ENCODE assay signal across 9 mouse cellular contexts in genomic region chr2:152784640-152785039, GRCm38 (mm10). TPM values are rescaled to one million over a fixed set of nuclear protein-coding genes. Genes with fewer than 3 reads are reported as not detected.
DNase-seq lines count a peak whose midpoint lies in the region; ATAC-seq and TF ChIP-seq lines count a peak whose summit lies in the region.
"Had no signal": no experiment of that assay in that cellular context is flagged by ENCODE, and none has a peak within 500 bp of the region (broad histone marks: within the 10 kb centered on the region; RNA-seq: fewer than 3 reads in every experiment).

No protein-coding gene starts in this region.

- peak overlapping the region; percentile 75; the same call in 1 of the 2 replicates for H3K27ac ChIP-seq in embryonic facial prominence, embryonic 13.5 days
- no peak overlapping the region for H3K27ac ChIP-seq in embryonic facial prominence, embryonic 10.5 days (replicated peaks)
- peak overlapping the region; percentile 95 for H3K27ac ChIP-seq in kidney, postnatal 0 days
- H3K27ac ChIP-seq in liver, embryonic 13.5 days: peak overlapping the region; percentile 100

- no peak overlapping the region for H3K9ac ChIP-seq in embryonic facial prominence, embryonic 13.5 days
- no peak overlapping the region for H3K9ac ChIP-seq in kidney, postnatal 0 days (ENCODE audit: low read depth, low read length)
- H3K9ac ChIP-seq in liver, embryonic 13.5 days: peak overlapping the region; percentile 74

- DNase-seq in embryonic facial prominence, embryonic 10.5 days (ENCODE audit: low spot score): no peak
- no peak for DNase-seq in kidney, postnatal 0 days (ENCODE audit: low spot score)
- DNase-seq in kidney, postnatal 25 days: no peak
- no peak for DNase-seq in liver, embryonic 13.5 days
- DNase-seq in spleen, postnatal 36 days (ENCODE audit: low spot score in 2 of 2): no peak
- no peak for DNase-seq in right cerebral cortex, postnatal 25 days

- no peaks in the 10 kb centered on the region for H3K9me3 ChIP-seq in embryonic facial prominence, embryonic 13.5 days
- no peaks in the 10 kb centered on the region for H3K9me3 ChIP-seq in embryonic facial prominence, embryonic 10.5 days
- no peaks in the 10 kb centered on the region for H3K9me3 ChIP-seq in kidney, postnatal 0 days (replicated peaks; ENCODE audit: low read length)
- no peaks in the 10 kb centered on the region for H3K9me3 ChIP-seq in liver, embryonic 13.5 days (replicated peaks)

- TF ChIP-seq CTCF in kidney, postnatal 0 days (IDR thresholded peaks at IDR 0.05; ENCODE audit: low read depth): no peak

- H3K4me1 ChIP-seq in embryonic facial prominence, embryonic 13.5 days: peaks cover 16% of the 10 kb centered on the region
- peaks cover 38% of the 10 kb centered on the region for H3K4me1 ChIP-seq in embryonic facial prominence, embryonic 10.5 days
- H3K4me1 ChIP-seq in kidney, postnatal 0 days (replicated peaks; ENCODE audit: insufficient read depth, low read length): peaks cover 25% of the 10 kb centered on the region; the same call in 1 of the 2 replicates
- peaks cover 100% of the 10 kb centered on the region for H3K4me1 ChIP-seq in liver, embryonic 13.5 days (replicated peaks)

- no peak overlapping the region for H3ac ChIP-seq in myocyte (ENCODE audit: control insufficient read depth, insufficient read length)

- TF ChIP-seq POLR2A in myocyte (IDR thresholded peaks at IDR 0.05; ENCODE audit: insufficient read length, low read depth): no peak

- H3K27me3 ChIP-seq in embryonic facial prominence, embryonic 13.5 days: no peaks in the 10 kb centered on the region
- no peaks in the 10 kb centered on the region for H3K27me3 ChIP-seq in embryonic facial prominence, embryonic 10.5 days (replicated peaks; ENCODE audit: low read depth, poor library complexity, severe bottlenecking)
- no peaks in the 10 kb centered on the region for H3K27me3 ChIP-seq in kidney, postnatal 0 days (ENCODE audit: insufficient read depth, low read length)
- H3K27me3 ChIP-seq in liver, embryonic 13.5 days: no peaks in the 10 kb centered on the region
- H3K27me3 ChIP-seq in myocyte (ENCODE audit: control insufficient read depth, insufficient read depth, insufficient read length): no peaks in the 10 kb centered on the region

- peaks cover 43% of the 10 kb centered on the region for H3K79me2 ChIP-seq in myocyte (ENCODE audit: control insufficient read depth, insufficient read depth)

- H3K4me2 ChIP-seq in embryonic facial prominence, embryonic 13.5 days: no peak overlapping the region
- no peak overlapping the region for H3K4me2 ChIP-seq in kidney, postnatal 0 days (ENCODE audit: low read length)
- H3K4me2 ChIP-seq in liver, embryonic 13.5 days: 0 out of 2 replicates have a peak overlapping the region, but pooled peaks have one; percentile 58
- peak overlapping the region; percentile 37 for H3K4me2 ChIP-seq in myocyte (ENCODE audit: low read depth)

- H3K36me3 ChIP-seq in embryonic facial prominence, embryonic 13.5 days: peaks cover 30% of the 10 kb centered on the region
- H3K36me3 ChIP-seq in embryonic facial prominence, embryonic 10.5 days (replicated peaks): peaks cover 52% of the 10 kb centered on the region
- H3K36me3 ChIP-seq in kidney, postnatal 0 days (ENCODE audit: insufficient read depth, low read length): peaks cover 17% of the 10 kb centered on the region; the same call in 1 of the 2 replicates
- peaks cover 45% of the 10 kb centered on the region for H3K36me3 ChIP-seq in liver, embryonic 13.5 days
- H3K36me3 ChIP-seq in myocyte (ENCODE audit: control insufficient read depth, insufficient read depth): no peaks in the 10 kb centered on the region

- WGBS in embryonic facial prominence, embryonic 13.5 days: 90% methylated on average over 8 of the region's 8 CpGs
- 93% methylated on average over 8 of the region's 8 CpGs for WGBS in embryonic facial prominence, embryonic 10.5 days
- 81% methylated on average over 8 of the region's 8 CpGs for WGBS in kidney, postnatal 0 days
- WGBS in liver, embryonic 13.5 days (ENCODE audit: insufficient replicate concordance): 84% methylated on average over 8 of the region's 8 CpGs

- no peak for ATAC-seq in embryonic facial prominence, embryonic 13.5 days (ENCODE audit: insufficient number of reproducible peaks, insufficient read depth, low FRiP score, low TSS enrichment, low read depth)
- no peak for ATAC-seq in kidney, postnatal 0 days (replicated peaks; ENCODE audit: low FRiP score, low read depth)
- ATAC-seq in liver, embryonic 13.5 days (ENCODE audit: low read depth): no peak

- H3K4me3 ChIP-seq in embryonic facial prominence, embryonic 13.5 days: no peak overlapping the region
- H3K4me3 ChIP-seq in embryonic facial prominence, embryonic 10.5 days: no peak overlapping the region
- no peak overlapping the region for H3K4me3 ChIP-seq in kidney, postnatal 0 days (replicated peaks; ENCODE audit: low read depth, low read length)
- H3K4me3 ChIP-seq in liver, embryonic 13.5 days (replicated peaks): no peak overlapping the region
- H3K4me3 ChIP-seq in myocyte: no peak overlapping the region

TF ChIP-seq in myocyte, 11 proteins besides CTCF, POLR2A, EP300 and RAD21:
- TF ChIP-seq POLR2AphosphoS2 (IDR thresholded peaks at IDR 0.05; ENCODE audit: insufficient read length, low read depth) (no peak), MAX (IDR thresholded peaks at IDR 0.05; ENCODE audit: low read depth) (no peak), TCF3 (IDR thresholded peaks at IDR 0.05; ENCODE audit: insufficient read length, low read depth) (no peak), MYOD1 (IDR thresholded peaks at IDR 0.05; ENCODE audit: control insufficient read depth in 1 of 3, insufficient read length in 2 of 3, low read depth in 2 of 3) (no peak), TCF12 (IDR thresholded peaks at IDR 0.05; ENCODE audit: insufficient read depth, poor library complexity, severe bottlenecking) (no peak), USF1 (IDR thresholded peaks at IDR 0.05; ENCODE audit: low read depth) (no peak), CEBPB (IDR thresholded peaks at IDR 0.05; ENCODE audit: insufficient read depth, poor library complexity, severe bottlenecking) (no peak), REST (IDR thresholded peaks at IDR 0.05; ENCODE audit: insufficient read depth, insufficient read length) (no peak), SRF (IDR thresholded peaks at IDR 0.05; ENCODE audit: control insufficient read depth, insufficient read length, low read depth) (no peak), MYOG (IDR thresholded peaks at IDR 0.05; ENCODE audit: control insufficient read depth in 1 of 3, insufficient read depth in 1 of 3, insufficient read length in 2 of 3, low read depth in 2 of 3) (no peak), E2F4 (IDR thresholded peaks at IDR 0.05; ENCODE audit: insufficient read depth) (no peak)
TF ChIP-seq in myocyte: peak in this region for 0.

RNA-seq across cellular contexts. Expression of gene Cox4i2, which starts 30.7 kb away (rescaled TPM):
- polyA plus RNA-seq in embryonic facial prominence, embryonic 13.5 days (2015; fragmentation: Nextera tagmentation; extraction: Ambion mirVana): 29.3 and 29.8 TPM in 2 replicates
- polyA plus RNA-seq in embryonic facial prominence, embryonic 10.5 days (2016; fragmentation: Nextera tagmentation; extraction: Ambion mirVana): 9.9 and 10.1 TPM in 2 replicates
- polyA plus RNA-seq in kidney, postnatal 0 days (2015; fragmentation: Nextera tagmentation; extraction: Ambion mirVana): 15.8 and 16.3 TPM in 2 replicates
- 1.1 and 1.2 TPM in 2 replicates for polyA plus RNA-seq in liver, embryonic 13.5 days (2015; fragmentation: Nextera tagmentation; extraction: Ambion mirVana)
- not detected for polyA plus RNA-seq in myocyte (2012; fragmentation: generic; extraction: Trizol)
- polyA plus RNA-seq: erythroblast, embryonic 14.5 days had no signal

RNA-seq across cellular contexts. Expression of gene Bcl2l1, which starts 46.9 kb away (rescaled TPM):
- polyA plus RNA-seq in embryonic facial prominence, embryonic 13.5 days (2015; fragmentation: Nextera tagmentation; extraction: Ambion mirVana): 100 and 102 TPM in 2 replicates
- polyA plus RNA-seq in embryonic facial prominence, embryonic 10.5 days (2016; fragmentation: Nextera tagmentation; extraction: Ambion mirVana): 102 and 106 TPM in 2 replicates
- 95.6 and 98.7 TPM in 2 replicates for polyA plus RNA-seq in kidney, postnatal 0 days (2015; fragmentation: Nextera tagmentation; extraction: Ambion mirVana)
- 148 and 164 TPM in 2 replicates for polyA plus RNA-seq in liver, embryonic 13.5 days (2015; fragmentation: Nextera tagmentation; extraction: Ambion mirVana)
- 57.0 TPM for polyA plus RNA-seq in myocyte (2012; fragmentation: generic; extraction: Trizol)

RNA-seq across cellular contexts. Expression of gene Id1, which starts 48.6 kb away (rescaled TPM):
- polyA plus RNA-seq in embryonic facial prominence, embryonic 13.5 days (2015; fragmentation: Nextera tagmentation; extraction: Ambion mirVana): 179 and 189 TPM in 2 replicates
- polyA plus RNA-seq in embryonic facial prominence, embryonic 10.5 days (2016; fragmentation: Nextera tagmentation; extraction: Ambion mirVana): 161 and 182 TPM in 2 replicates
- 170 and 194 TPM in 2 replicates for polyA plus RNA-seq in kidney, postnatal 0 days (2015; fragmentation: Nextera tagmentation; extraction: Ambion mirVana)
- polyA plus RNA-seq in liver, embryonic 13.5 days (2015; fragmentation: Nextera tagmentation; extraction: Ambion mirVana): 20.9 and 23.2 TPM in 2 replicates
- 59.5 TPM for polyA plus RNA-seq in myocyte (2012; fragmentation: generic; extraction: Trizol)

Comparison
In these comparisons a context has a peak if more than half of its experiments do, and no peak if none do; other contexts are left out.
1. H3K4me2 ChIP-seq: peak in liver, embryonic 13.5 days (single experiment) and myocyte (single experiment); none in embryonic facial prominence, embryonic 13.5 days (single experiment) and kidney, postnatal 0 days (single experiment).